Mouse (Mus musculus): ENCODE measurements around the gene Adm.

- no peak for TF ChIP-seq CEBPB (IDR thresholded peaks at IDR 0.05; ENCODE audit: insufficient read depth, poor library complexity, severe bottlenecking)
- no peak for TF ChIP-seq POLR2AphosphoS2 (IDR thresholded peaks at IDR 0.05; ENCODE audit: insufficient read length, low read depth)
- no peak for TF ChIP-seq POLR2A (IDR thresholded peaks at IDR 0.05; ENCODE audit: insufficient read length, low read depth)
Measured at GRCm38 (mm10) chr7:110583705-110584104, 43.8 kb upstream of the Adm start.

Data from myocyte (in vitro differentiated cells).